Mouse (Mus musculus): ENCODE measurements around the gene Mcpt1.
"Not testable (repeated sequence)": the region's sequence is repeated elsewhere in the genome, so short reads cannot be mapped to it uniquely, and the experiment has no call there.

The Mcpt1 gene

DNA sequence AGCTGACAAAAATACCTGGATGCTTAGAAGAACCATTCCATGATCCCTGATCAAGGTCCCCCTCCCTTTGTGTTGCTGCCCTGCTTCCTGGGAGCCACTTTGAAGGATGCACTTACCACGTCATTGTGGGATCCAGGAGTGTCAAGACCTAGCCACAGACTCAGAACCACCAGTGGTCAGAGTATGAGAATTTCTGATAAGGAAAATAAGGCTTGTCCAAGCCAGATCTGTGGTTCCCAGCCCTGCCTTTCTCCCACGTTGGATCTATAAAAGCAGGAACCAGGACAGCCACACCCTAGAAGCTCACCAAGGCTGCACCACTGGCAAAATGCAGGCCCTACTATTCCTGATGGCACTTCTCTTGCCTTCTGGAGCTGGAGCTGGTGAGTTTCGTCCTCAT lies at the start of gene Mcpt1:
Mcpt1 (plus strand) TSS at position 301 of the 400 bp plus-strand sequence.
- DNase-seq = not testable (repeated sequence)

DNA sequence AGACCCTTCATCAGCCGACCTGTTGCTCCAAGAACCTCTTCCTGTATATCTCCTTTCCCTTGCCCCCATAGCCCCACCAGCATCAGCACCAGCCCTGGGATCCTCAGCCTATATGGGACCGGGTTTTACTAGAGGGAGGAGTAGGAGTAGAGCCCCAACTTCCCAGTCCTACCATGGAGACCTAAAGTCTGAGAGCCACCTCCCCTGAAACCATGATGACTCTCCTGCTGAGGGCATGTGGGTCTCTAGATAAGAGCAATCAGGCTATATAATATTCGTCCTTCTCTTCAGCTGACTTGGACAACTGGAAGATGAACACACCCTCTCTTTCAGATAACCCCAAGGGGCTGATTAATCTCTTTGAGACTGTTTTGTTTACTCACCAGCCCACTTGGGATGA lies 30.3 kb upstream of the Mcpt1 start:
- not testable (repeated sequence) for DNase-seq

DNA sequence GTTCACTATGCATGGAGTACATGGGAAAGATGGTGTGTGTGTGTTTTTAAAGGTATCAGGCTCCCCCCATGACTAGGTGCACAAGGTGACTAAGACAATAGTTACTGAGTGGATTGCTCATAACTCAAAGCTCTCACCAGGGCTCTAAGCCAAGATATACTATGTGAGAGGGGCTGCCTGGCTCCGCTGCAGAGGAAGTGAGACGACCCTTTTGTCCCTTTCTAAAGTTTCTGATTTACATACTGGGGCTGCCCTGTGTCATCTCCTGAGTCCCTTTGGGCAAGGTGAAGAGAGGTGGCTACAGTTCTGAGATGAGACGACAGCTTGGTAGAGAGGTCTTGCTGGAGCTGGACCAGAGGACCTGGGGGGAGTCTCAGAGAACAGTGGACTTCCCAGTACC lies 4.6 kb upstream of the Mcpt1 start:
- no peak for DNase-seq

DNA sequence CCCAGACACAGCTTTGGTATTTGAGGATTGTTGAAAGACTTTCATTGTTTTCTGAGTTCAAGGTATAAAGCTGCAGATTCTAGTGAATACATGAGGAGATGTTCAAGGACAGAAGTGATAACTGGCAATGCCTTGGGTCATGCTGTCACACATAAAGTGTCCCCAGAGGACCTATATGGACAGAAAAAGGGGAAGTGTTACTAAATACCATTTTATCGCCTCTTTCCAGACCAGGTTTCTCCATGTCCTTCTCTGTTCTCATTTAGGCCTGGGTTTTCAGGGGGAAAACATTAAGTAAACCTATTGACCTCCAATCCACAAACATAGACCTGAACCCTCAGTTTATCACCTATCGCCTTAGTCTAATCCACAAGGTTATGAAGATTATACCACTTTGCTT lies 3.8 kb upstream of the Mcpt1 start:
- DNase-seq = no peak

DNA sequence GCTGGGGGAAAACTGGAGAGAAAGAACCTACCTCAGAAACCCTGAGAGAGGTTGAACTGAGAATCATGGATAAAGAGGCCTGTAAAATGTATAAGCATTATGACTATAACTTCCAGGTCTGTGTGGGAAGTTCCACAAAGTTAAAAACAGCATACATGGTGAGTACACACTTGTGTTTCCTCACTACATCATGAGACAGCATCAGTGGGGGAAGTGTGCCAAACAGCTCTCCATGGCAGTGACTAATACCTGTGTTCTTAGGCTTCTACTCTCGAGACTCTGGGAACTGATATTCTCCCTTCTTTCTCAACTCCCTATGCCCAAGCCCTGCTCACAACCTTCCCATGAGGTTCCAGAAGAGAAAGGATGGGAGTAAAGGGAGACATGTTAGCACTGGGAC lies 1.7 kb downstream of the Mcpt1 start:
- no peak for DNase-seq

DNA sequence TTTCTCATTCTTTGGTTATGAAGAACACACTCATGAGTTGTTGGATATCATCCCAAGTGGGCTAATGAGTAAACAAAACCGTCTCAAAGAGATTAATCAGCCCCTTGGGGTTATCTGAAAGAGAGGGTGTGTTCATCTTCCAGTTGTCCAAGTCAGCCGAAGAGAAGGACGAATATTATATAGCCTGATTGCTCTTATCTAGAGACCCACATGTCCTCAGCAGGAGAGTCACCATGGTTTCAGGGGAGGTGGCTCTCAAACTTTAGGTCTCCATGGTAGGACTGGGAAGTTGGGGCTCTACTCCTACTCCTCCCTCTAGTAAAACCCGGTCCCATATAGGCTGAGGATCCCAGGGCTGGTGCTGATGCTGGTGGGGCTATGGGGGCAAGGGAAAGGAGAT lies 3.5 kb downstream of the Mcpt1 start:
- DNase-seq = not testable (repeated sequence)

DNA sequence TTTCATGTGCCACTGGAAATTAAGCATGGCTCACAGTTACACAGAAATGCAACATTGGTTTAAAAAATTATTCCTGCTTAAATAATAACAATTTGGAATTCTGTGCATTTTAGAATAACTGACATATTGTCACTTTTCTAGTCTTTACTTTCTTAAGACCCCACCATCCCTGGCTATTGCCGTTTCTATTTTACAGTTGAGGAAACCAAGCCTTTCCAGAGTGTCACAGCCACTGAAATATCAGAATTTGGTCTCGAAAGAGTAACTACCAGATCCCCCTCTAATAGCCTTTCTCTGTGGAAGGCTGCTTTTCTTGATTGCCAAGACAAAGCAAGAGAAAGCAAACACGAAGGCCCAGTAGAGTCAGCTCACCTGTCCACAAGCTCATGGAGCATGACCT lies 12.6 kb downstream of the Mcpt1 start, which contains the start of gene Mcpt9:
Mcpt9 (minus strand) TSS at position 101 of the 400 bp plus-strand sequence.
- not testable (repeated sequence) for DNase-seq

DNA sequence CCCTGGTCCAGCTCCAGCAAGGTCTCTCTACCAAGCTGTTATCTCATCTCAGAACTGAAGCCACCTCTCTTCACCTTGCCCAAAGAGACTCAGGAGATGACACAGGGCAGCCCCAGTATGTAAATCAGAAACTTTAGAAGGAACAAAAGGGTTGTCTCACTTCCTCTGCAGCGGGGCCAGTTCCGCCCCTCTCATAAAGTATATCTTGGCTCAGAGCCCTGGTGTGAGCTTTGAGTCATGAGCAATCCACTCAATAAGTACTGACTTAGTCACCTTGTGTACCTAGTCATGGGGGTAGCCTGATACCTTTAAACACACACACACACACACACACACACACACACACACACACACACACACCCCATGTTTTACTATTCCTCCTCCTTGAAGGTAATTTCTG lies 16.7 kb downstream of the Mcpt1 start:
- no peak for DNase-seq

DNA sequence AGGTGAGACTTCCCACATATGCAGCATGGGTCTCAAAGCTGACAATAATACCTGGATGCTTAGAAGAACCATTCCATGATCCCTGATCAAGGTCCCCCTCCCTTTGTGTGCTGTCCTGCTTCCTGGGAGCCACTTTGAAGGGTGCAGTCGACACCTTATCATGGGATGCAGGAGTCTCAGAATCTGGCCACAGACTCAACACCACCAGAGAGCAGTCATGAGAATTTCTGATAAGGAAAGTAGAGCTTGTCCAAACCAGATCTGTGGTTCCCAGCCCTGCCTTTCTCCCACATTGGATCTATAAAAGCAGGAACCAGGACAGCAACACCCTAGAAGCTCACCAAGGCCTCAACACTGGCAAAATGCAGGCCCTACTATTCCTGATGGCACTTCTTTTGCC lies 24.0 kb downstream of the Mcpt1 start, which contains the start of gene Mcpt2:
Mcpt2 (plus strand) TSS at position 250 of the 400 bp plus-strand sequence.
- not testable (repeated sequence) for DNase-seq

DNA sequence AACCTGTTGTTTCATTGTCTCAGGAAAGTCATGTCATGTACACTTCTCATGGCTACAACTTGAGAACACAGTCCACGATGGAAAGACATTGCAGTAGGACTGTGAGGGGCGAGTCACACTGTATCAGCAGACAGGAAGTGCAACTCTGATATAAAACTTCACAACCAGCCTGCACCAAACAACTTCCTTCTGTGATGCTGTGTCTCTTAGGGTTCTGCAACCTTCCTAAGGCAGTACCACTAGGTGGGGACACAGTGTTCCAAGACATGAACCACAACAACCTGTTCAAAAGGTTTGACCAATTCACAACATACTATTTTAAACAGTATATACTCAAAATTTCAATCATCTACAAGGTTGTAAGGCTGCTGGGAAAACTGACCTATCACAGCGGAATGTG lies 37.6 kb downstream of the Mcpt1 start:
- no peak for DNase-seq

DNA sequence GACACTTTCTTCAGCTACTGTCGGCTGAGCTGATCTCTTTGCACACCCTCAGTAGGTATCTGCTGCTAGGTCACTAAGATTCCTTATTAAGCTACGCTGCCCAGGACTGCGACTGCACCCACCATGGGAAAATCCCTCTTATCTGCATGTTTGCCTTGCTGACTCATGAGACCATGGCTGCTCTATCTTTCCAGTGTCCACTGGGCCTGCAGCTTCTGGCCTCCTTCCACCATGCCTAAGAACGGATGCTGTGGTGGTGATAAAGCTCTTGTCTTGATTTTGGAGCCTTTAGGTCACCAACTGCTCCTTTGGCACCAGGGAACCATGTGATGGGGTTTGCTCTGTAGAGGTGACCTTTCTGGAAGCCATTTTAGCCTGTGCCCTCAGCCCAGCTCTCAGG lies 40.0 kb downstream of the Mcpt1 start:
- no peak for DNase-seq

DNA sequence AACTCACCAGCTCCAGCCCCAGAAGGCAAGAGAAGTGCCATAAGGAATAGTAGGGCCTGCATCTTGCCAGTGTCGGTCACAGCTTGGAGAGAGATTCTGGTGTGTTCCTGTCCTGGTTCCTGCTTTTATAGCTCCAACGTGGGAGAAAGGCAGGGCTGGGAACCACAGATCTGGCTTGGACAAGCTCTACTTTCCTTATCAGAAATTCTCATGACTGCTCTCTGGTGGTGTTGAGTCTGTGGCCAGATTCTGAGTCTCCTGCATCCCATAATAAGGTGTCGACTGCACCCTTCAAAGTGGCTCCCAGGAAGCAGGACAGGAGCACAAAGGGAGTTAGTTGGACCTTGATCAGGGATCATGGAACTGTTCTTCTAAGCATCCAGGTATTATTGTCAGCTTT lies 44.4 kb downstream of the Mcpt1 start, which contains the start of gene Mcpt4:
Mcpt4 (minus strand) TSS at position 101 of the 400 bp plus-strand sequence.
- not testable (repeated sequence) for DNase-seq
